Mouse (Mus musculus): ENCODE results near the gene Plg.

Plg gene

GRCm38 (mm10) chr17:12466501-12467000 lies 88.1 kb downstream of the Plg start:
- no peak for DNase-seq

- DNase-seq = no peak
Measured at GRCm38 (mm10) chr17:12467642-12468041, 89.2 kb downstream of the Plg start.

GRCm38 (mm10) chr17:12468745-12469144 lies 90.3 kb downstream of the Plg start:
- no peak for DNase-seq

Measured in right cerebral cortex, adult 18-20 months (tissue).